Mouse (Mus musculus) heart, adult 2 months (tissue): ENCODE measurements around the gene Dnajc30.

ENCODE experiments used
- CTCF ChIP-seq: fragments of 200-600 bp; IDR thresholded peaks from 2 replicates; pipeline ENCODE4 v1.8.1; 2022; ENCODE audit warnings: antibody characterized with exemption, mild to moderate bottlenecking, moderate library complexity
- EP300 ChIP-seq: fragments of 200-500 bp; IDR thresholded peaks from 2 replicates; pipeline ENCODE4 v1.6.1; 2011; ENCODE audit warnings: low read depth, low read length, control low read depth; ENCODE audit not compliant: insufficient read depth
- POLR2A ChIP-seq: fragments of 200-500 bp; IDR thresholded peaks from 2 replicates; pipeline ENCODE4 v1.6.1; 2011; ENCODE audit warnings: mild to moderate bottlenecking, low read depth, low read length, control low read depth; ENCODE audit not compliant: insufficient read depth

DNA sequence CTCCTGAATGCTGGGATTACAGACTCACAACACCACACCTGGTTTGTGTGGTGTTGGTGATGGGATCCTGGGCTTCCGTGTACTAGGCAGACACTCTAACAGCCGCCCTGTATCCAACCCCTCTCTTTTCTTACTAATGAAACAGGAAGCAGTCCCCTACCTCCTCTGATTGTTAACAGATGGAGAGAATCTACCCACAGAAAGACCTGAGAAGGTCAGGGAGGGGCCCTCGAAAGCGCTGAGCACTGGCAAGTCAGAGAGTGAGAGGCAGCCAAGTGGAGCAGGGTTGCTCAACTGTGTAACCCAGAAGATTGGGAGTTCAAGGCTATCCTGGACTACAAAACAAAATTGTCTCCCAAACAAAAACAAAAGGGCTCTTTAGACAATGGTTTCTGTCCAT lies 22.9 kb downstream of the Dnajc30 start:
- no peak for TF ChIP-seq CTCF
- TF ChIP-seq EP300 = no peak
- no peak for TF ChIP-seq POLR2A
